ENCODE assay signal across 26 mouse cellular contexts in genomic region chr3:58515947-58516601, GRCm38 (mm10). TPM values are rescaled to one million over a fixed set of nuclear protein-coding genes. Genes with fewer than 3 reads are reported as not detected.
A peak's percentile ranks its signal among the peaks of the same experiment; 100 is the strongest.
DNase-seq lines count a peak whose midpoint lies in the region; ATAC-seq and TF ChIP-seq lines count a peak whose summit lies in the region.
"Had no signal": no experiment of that assay in that cellular context is flagged by ENCODE, and none has a peak within 500 bp of the region (broad histone marks: within the 10 kb centered on the region; RNA-seq: fewer than 3 reads in every experiment).

No protein-coding gene starts in this region.

- TF ChIP-seq RAD21 in MEL (IDR thresholded peaks at IDR 0.05; ENCODE audit: low read depth, low read length), result no peak

- peaks cover 7% of the 10 kb centered on the region; the same call in 1 of the 2 replicates for H3K36me3 ChIP-seq in liver, postnatal 0 days (replicated peaks; ENCODE audit: insufficient read depth, low read length)
- peaks cover 4% of the 10 kb centered on the region; the same call in 1 of the 2 replicates for H3K36me3 ChIP-seq in liver, embryonic 11.5 days (ENCODE audit: control insufficient read depth, insufficient read depth, low read length)
- peaks cover 0 to 2% of the 10 kb centered on the region in 2 experiments; a peak in 2 of 4 replicates for H3K36me3 ChIP-seq in MEL (ENCODE audit: control insufficient read depth in 1 of 2, insufficient read depth in 2 of 2, low read length in 2 of 2)
- H3K36me3 ChIP-seq in splenic B cell, adult 2 months (ENCODE audit: control insufficient read depth, insufficient read depth, low read length, poor library complexity, severe bottlenecking), result peaks cover 6% of the 10 kb centered on the region
- H3K36me3 ChIP-seq: intestine, embryonic 15.5 days had no signal

- no peak for DNase-seq in liver, postnatal 0 days
- DNase-seq in liver, embryonic 11.5 days (ENCODE audit: low spot score), result no peak
- peak; percentile 66 for DNase-seq in A20 (ENCODE audit: low read depth, low spot score)
- DNase-seq in MEL (ENCODE audit: low read depth, low spot score), result peak; percentile 59
- DNase-seq in splenic B cell, adult 2 months (ENCODE audit: low read depth, low spot score), result peak; percentile 37
- DNase-seq in lung, postnatal 25 days (ENCODE audit: low spot score), result no peak
- no peak for DNase-seq in embryo, embryonic 10.5 days (ENCODE audit: low spot score)
- DNase-seq: adrenal gland, postnatal 10 days; cerebellum, adult 18-20 months; cerebellum, postnatal 10 days; forebrain, postnatal 0 days; gastrocnemius, postnatal 14 days; kidney, postnatal 36 days; right cerebral cortex, postnatal 25 days; thymus, postnatal 25 days had no signal

- peaks cover 24% of the 10 kb centered on the region for H3K4me1 ChIP-seq in liver, postnatal 0 days (ENCODE audit: insufficient read depth)
- peaks cover 3% of the 10 kb centered on the region; the same call in 1 of the 2 replicates for H3K4me1 ChIP-seq in liver, embryonic 11.5 days (replicated peaks; ENCODE audit: control insufficient read depth, insufficient read depth, low read length)
- H3K4me1 ChIP-seq in MEL (ENCODE audit: control insufficient read depth in 1 of 2, insufficient read depth in 2 of 2, low read length in 2 of 2), result no peaks in the 10 kb centered on the region; a peak in 1 of 4 replicates
- H3K4me1 ChIP-seq: hindbrain, embryonic 12.5 days; intestine, embryonic 15.5 days; limb, embryonic 10.5 days; limb, embryonic 15.5 days had no signal

- TF ChIP-seq CTCF in liver, postnatal 0 days (IDR thresholded peaks at IDR 0.05; ENCODE audit: low read depth), result no peak
- TF ChIP-seq CTCF in MEL (IDR thresholded peaks at IDR 0.05 in 2 of 3, conservative IDR thresholded peaks at IDR 0.05 in 1 of 3; ENCODE audit: control insufficient read depth in 1 of 3, insufficient read depth in 1 of 3, low read depth in 2 of 3, low read length in 3 of 3, poor library complexity in 1 of 3, severe bottlenecking in 1 of 3), result no peak

- H3K27me3 ChIP-seq in liver, postnatal 0 days (ENCODE audit: insufficient read depth, low read length), result no peaks in the 10 kb centered on the region
- no peaks in the 10 kb centered on the region for H3K27me3 ChIP-seq in liver, embryonic 11.5 days (replicated peaks; ENCODE audit: control insufficient read depth, insufficient read depth, low read length)
- H3K27me3 ChIP-seq in MEL (ENCODE audit: control insufficient read depth in 1 of 2, insufficient read depth in 2 of 2, low read length in 2 of 2), result no peaks in the 10 kb centered on the region
- H3K27me3 ChIP-seq in splenic B cell, adult 2 months (ENCODE audit: control insufficient read depth, insufficient read depth, low read length, poor library complexity, severe bottlenecking), result no peaks in the 10 kb centered on the region
- H3K27me3 ChIP-seq: heart, embryonic 15.5 days; hindbrain, embryonic 12.5 days; intestine, embryonic 15.5 days; limb, embryonic 15.5 days; liver, embryonic 15.5 days had no signal

- H3K9me3 ChIP-seq in liver, postnatal 0 days (ENCODE audit: low read length), result no peaks in the 10 kb centered on the region
- no peaks in the 10 kb centered on the region for H3K9me3 ChIP-seq in liver, embryonic 11.5 days (ENCODE audit: control insufficient read depth, low read length)
- H3K9me3 ChIP-seq in MEL (replicated peaks; ENCODE audit: insufficient read depth, low read length), result no peaks in the 10 kb centered on the region
- H3K9me3 ChIP-seq: heart, embryonic 10.5 days; heart, embryonic 15.5 days; hindbrain, embryonic 12.5 days; intestine, embryonic 15.5 days; limb, embryonic 10.5 days; limb, embryonic 15.5 days; liver, embryonic 15.5 days had no signal

- 47% methylated on average over 1 of the region's 1 CpGs for WGBS in liver, postnatal 0 days (ENCODE audit: insufficient replicate concordance)
- 75% methylated on average over 1 of the region's 1 CpGs for WGBS in liver, embryonic 11.5 days

- peak overlapping the region; percentile 74 for H3K27ac ChIP-seq in liver, postnatal 0 days (ENCODE audit: low read depth)
- no peak overlapping the region for H3K27ac ChIP-seq in liver, embryonic 11.5 days (ENCODE audit: low read depth, low read length)
- H3K27ac ChIP-seq in MEL (ENCODE audit: control insufficient read depth, low read depth, low read length), result peak overlapping the region; percentile 4; the same call in 1 of the 2 replicates
- H3K27ac ChIP-seq: heart, embryonic 10.5 days; heart, embryonic 15.5 days; hindbrain, embryonic 12.5 days; hindbrain, postnatal 0 days; intestine, embryonic 15.5 days; limb, embryonic 10.5 days; limb, embryonic 15.5 days; liver, embryonic 15.5 days had no signal

- H3K9ac ChIP-seq in liver, postnatal 0 days (replicated peaks), result no peak overlapping the region
- no peak overlapping the region for H3K9ac ChIP-seq in liver, embryonic 11.5 days (ENCODE audit: low read depth, low read length)
- peak overlapping the region; percentile 45 for H3K9ac ChIP-seq in MEL (ENCODE audit: control insufficient read depth, low read depth, low read length, poor library complexity, severe bottlenecking)
- H3K9ac ChIP-seq: forebrain, postnatal 0 days; heart, embryonic 15.5 days; hindbrain, embryonic 12.5 days; intestine, embryonic 15.5 days; limb, embryonic 15.5 days; liver, embryonic 15.5 days had no signal

- no peaks in the 10 kb centered on the region for H3K79me2 ChIP-seq in MEL (ENCODE audit: control insufficient read depth, insufficient read depth, low read length, poor library complexity)

- TF ChIP-seq EP300 in liver, postnatal 0 days (IDR thresholded peaks at IDR 0.05; ENCODE audit: low read depth), result no peak
- no peak for TF ChIP-seq EP300 in MEL (IDR thresholded peaks at IDR 0.05; ENCODE audit: low read depth in 1 of 2, low read length in 2 of 2)

- H3K4me2 ChIP-seq in liver, postnatal 0 days (ENCODE audit: low read depth, low read length), result no peak overlapping the region
- no peak overlapping the region for H3K4me2 ChIP-seq in liver, embryonic 11.5 days
- H3K4me2 ChIP-seq: heart, embryonic 15.5 days; hindbrain, embryonic 12.5 days; intestine, embryonic 15.5 days; limb, embryonic 15.5 days; liver, embryonic 15.5 days; midbrain, embryonic 11.5 days had no signal

- H3K4me3 ChIP-seq in liver, postnatal 0 days (ENCODE audit: low read depth, low read length), result no peak overlapping the region
- H3K4me3 ChIP-seq in liver, embryonic 11.5 days (ENCODE audit: low read depth, low read length), result no peak overlapping the region
- peak overlapping the region; percentile 40 to 90 for H3K4me3 ChIP-seq in MEL (ENCODE audit: control insufficient read depth in 1 of 2, insufficient read depth in 1 of 2, low read depth in 2 of 2, low read length in 2 of 2)
- H3K4me3 ChIP-seq: erythroblast, embryonic 14.5 days; heart, embryonic 10.5 days; heart, embryonic 15.5 days; hindbrain, embryonic 12.5 days; intestine, embryonic 15.5 days; limb, embryonic 10.5 days; limb, embryonic 15.5 days; liver, embryonic 15.5 days had no signal

- no peak for ATAC-seq in liver, postnatal 0 days
- no peak for ATAC-seq in liver, embryonic 11.5 days (replicated peaks; ENCODE audit: low FRiP score)
- ATAC-seq: forebrain, postnatal 0 days; hindbrain, postnatal 0 days; intestine, embryonic 15.5 days; midbrain, embryonic 16.5 days had no signal

- TF ChIP-seq POLR2A in MEL (IDR thresholded peaks at IDR 0.05; ENCODE audit: control insufficient read depth in 1 of 2, insufficient read depth in 1 of 2, low read depth in 1 of 2, low read length in 2 of 2, poor library complexity in 1 of 2), result no peak

TF ChIP-seq in MEL, 35 proteins besides CTCF, POLR2A, EP300 and RAD21:
- TF ChIP-seq NRF1 (IDR thresholded peaks at IDR 0.05; ENCODE audit: insufficient read depth, low read depth, low read length, poor library complexity, severe bottlenecking), result no peak
- peak; percentile 79 for TF ChIP-seq MAFK (IDR thresholded peaks at IDR 0.05; ENCODE audit: borderline replicate concordance, low read depth, low read length)
- peak; percentile 98 for TF ChIP-seq TBP (IDR thresholded peaks at IDR 0.05; ENCODE audit: low read depth, low read length)
- no peak for TF ChIP-seq RCOR1 (IDR thresholded peaks at IDR 0.05; ENCODE audit: low read depth, low read length)
- TF ChIP-seq USF1 (IDR thresholded peaks at IDR 0.05; ENCODE audit: low read depth, low read length), result no peak
- TF ChIP-seq MXI1 (IDR thresholded peaks at IDR 0.05; ENCODE audit: low read depth, low read length), result peak; percentile 19; the same call in 1 of the 2 replicates
- TF ChIP-seq SIN3A (IDR thresholded peaks at IDR 0.05; ENCODE audit: low read length), result no peak
- TF ChIP-seq ZNF384 (IDR thresholded peaks at IDR 0.05; ENCODE audit: low read depth, low read length), result peak; percentile 71
- no peak for TF ChIP-seq ETS1 (IDR thresholded peaks at IDR 0.05; ENCODE audit: low read depth, low read length)
- no peak for TF ChIP-seq JUND (IDR thresholded peaks at IDR 0.05; ENCODE audit: low read depth, low read length)

RNA-seq across cellular contexts. Expression of gene Eif2a, which starts 9.5 kb away (rescaled TPM):
- 20.1 and 20.6 TPM in 2 replicates for polyA plus RNA-seq in liver, postnatal 0 days (2015; fragmentation: Nextera tagmentation; extraction: Ambion mirVana)
- 66.1 and 71.3 TPM in 2 replicates for polyA plus RNA-seq in liver, embryonic 11.5 days (2014; fragmentation: Nextera tagmentation; extraction: Ambion mirVana)
- total RNA-seq in MEL (2012; rRNA removed), result 70.2 and 79.5 TPM in 2 replicates
- polyA plus RNA-seq in MEL (2012; ENCODE audit: insufficient read depth in 1 of 2, insufficient read length in 2 of 2, low read depth in 1 of 2, low replicate concordance in 2 of 2, missing spikeins in 1 of 2), result 100 to 1,000 TPM in 1 of 2 experiments, 10 to 100 TPM in 1; 67.3 to 192 TPM

RNA-seq across cellular contexts. Expression of gene Serp1, which starts 9.6 kb away (rescaled TPM):
- 115 and 118 TPM in 2 replicates for polyA plus RNA-seq in liver, postnatal 0 days (2015; fragmentation: Nextera tagmentation; extraction: Ambion mirVana)
- polyA plus RNA-seq in liver, embryonic 11.5 days (2014; fragmentation: Nextera tagmentation; extraction: Ambion mirVana), result 161 and 178 TPM in 2 replicates
- 78.7 and 96.3 TPM in 2 replicates for total RNA-seq in MEL (2012; rRNA removed)
- 10 to 100 TPM; 80.5 to 83.8 TPM for polyA plus RNA-seq in MEL (2012; ENCODE audit: insufficient read depth in 1 of 2, insufficient read length in 2 of 2, low read depth in 1 of 2, low replicate concordance in 2 of 2, missing spikeins in 1 of 2)

Comparison
In these comparisons a context has a peak if more than half of its experiments do, and no peak if none do; other contexts are left out.
1. DNase-seq: peak in A20 (single experiment), MEL (single experiment) and splenic B cell, adult 2 months (single experiment); none in liver, postnatal 0 days (single experiment), liver, embryonic 11.5 days (single experiment), lung, postnatal 25 days (single experiment) and embryo, embryonic 10.5 days (single experiment).
2. H3K4me3 ChIP-seq: peak in MEL (2 of 2); none in liver, postnatal 0 days (single experiment) and liver, embryonic 11.5 days (single experiment).